Mouse (Mus musculus) kidney, embryonic 16.5 days (tissue): ENCODE data around the gene Sigirr. TPM values are rescaled to one million over a fixed set of nuclear protein-coding genes. Genes with fewer than 3 reads are reported as not detected.

Source experiments
- ATAC-seq: fragments of 200-750 bp; cut with Nextera tagmentation; 2 replicates; pipeline ENCODE4 v1.8.0; 2017; ENCODE audit warnings: moderate TSS enrichment; ENCODE audit not compliant: low FRiP score, low TSS enrichment
- H3K27ac ChIP-seq: fragments of 300-500 bp; sonication (generic); 2 replicates; pipeline ENCODE4 v1.5.1; 2014; ENCODE audit warnings: low read length
- H3K27me3 ChIP-seq: fragments of 300-500 bp; sonication (generic); 2 replicates; pipeline ENCODE4 v1.6.1; 2014; ENCODE audit warnings: low read length, control low read depth, mixed read lengths; ENCODE audit not compliant: insufficient read depth
- H3K36me3 ChIP-seq: fragments of 300-500 bp; sonication (generic); 2 replicates; pipeline ENCODE4 v1.6.1; 2014; ENCODE audit warnings: low read length, control low read depth, mixed read lengths; ENCODE audit not compliant: insufficient read depth
- H3K4me1 ChIP-seq: fragments of 300-500 bp; sonication (generic); 2 replicates; pipeline ENCODE4 v1.6.1; 2014; ENCODE audit warnings: low read length, control low read depth, mixed read lengths; ENCODE audit not compliant: insufficient read depth
- H3K4me2 ChIP-seq: fragments of 300-500 bp; sonication (generic); replicated peaks from 2 replicates; pipeline ENCODE4 v1.6.1; 2014; ENCODE audit warnings: low read depth, low read length
- H3K4me3 ChIP-seq: fragments of 300-500 bp; sonication (generic); 2 replicates; pipeline ENCODE4 v1.5.1; 2014; ENCODE audit warnings: mild to moderate bottlenecking, low read length
- H3K9ac ChIP-seq: fragments of 300-500 bp; sonication (generic); replicated peaks from 2 replicates; pipeline ENCODE4 v1.6.1; 2014; ENCODE audit warnings: low read length
- H3K9me3 ChIP-seq: fragments of 300-500 bp; sonication (generic); 2 replicates; pipeline ENCODE4 v1.6.1; 2016; ENCODE audit warnings: low read length, control low read depth
- whole genome bisulfite sequencing: fragments of 180-500 bp; shearing (Covaris S2); extraction: QIAGEN DNeasy Blood & Tissue Kit; methylation state at CpG from one replicate; pipeline ENCODE4 v1.1.7; 2014; 5-methylcytosine and 5-hydroxymethylcytosine counted together
- polyA plus RNA-seq: library from polyadenylated mRNA; unstranded; fragments of >200 nt; fragmentation: Nextera tagmentation; extraction: Ambion mirVana; gene quantifications from 2 replicates; pipeline ENCODE4 v1.2.1, GENCODE M21; 2015

Gene Sigirr
- polyA plus RNA-seq, 1 experiment from 2014 or later, result 45.2 TPM

DNA sequence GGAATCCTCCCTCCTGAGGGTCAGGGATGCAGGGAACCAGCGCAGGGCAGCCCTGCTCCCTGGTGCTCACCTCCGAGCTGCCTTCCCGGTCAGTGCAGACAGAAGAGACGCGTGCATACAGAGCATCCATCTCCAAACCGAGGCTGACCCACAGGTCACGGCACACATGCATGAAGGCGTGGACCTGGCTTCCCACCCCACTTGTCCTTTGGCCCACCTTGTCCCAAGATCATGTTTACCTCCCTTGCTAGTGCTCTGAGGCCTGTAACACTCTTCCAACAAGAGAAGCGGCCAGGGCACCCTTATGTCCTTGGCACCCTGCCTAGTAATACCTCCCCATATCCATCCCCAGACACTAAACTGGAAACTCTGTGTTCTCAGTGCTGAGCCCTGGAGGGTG is 15.5 kb upstream of the Sigirr start:
- 87% methylated on average over 9 of the region's 9 CpGs for WGBS

DNA sequence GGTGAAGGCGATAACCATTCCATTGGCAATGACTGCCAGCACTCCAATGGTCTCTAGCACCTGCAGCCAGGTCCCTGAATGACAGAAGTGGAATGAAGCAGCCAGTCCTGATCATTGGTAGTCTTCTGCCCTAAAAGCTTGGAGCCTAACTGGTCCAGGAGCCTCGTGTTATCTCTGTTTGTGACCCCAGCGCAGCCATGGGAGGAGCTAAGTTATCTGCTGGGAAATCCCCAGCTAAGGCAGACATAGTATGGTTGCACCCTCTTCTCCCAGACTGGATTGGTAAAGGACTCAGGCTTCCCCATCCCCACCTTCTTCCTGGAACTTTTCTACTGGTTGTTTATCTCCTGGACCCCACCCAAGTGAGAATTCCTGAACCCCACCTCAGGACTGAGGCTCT is 2.8 kb upstream of the Sigirr start:
- H3K27me3 ChIP-seq, result 0 out of 2 replicates have a peak, but pooled peaks cover 9% of the 10 kb centered on the region
- no peak overlapping the region for H3K4me3 ChIP-seq
- H3K4me2 ChIP-seq, result no peak overlapping the region
- 64% methylated on average over 3 of the region's 3 CpGs for WGBS
- no peak overlapping the region for H3K27ac ChIP-seq
- no peaks in the 10 kb centered on the region for H3K36me3 ChIP-seq
- no peak for ATAC-seq
- no peaks in the 10 kb centered on the region for H3K9me3 ChIP-seq
- no peaks in the 10 kb centered on the region for H3K4me1 ChIP-seq
- no peak overlapping the region for H3K9ac ChIP-seq

More for the DNA sequence above, 15.5 kb upstream of the Sigirr start:
- Histone ChIP-seq H3K9me3 (no peaks in the 10 kb centered on the region), H3K9ac (no peak overlapping the region), H3K4me1 (no peaks in the 10 kb centered on the region), H3K27me3 (no peaks in the 10 kb centered on the region), H3K36me3 (no peaks in the 10 kb centered on the region), H3K4me2 (no peak overlapping the region), H3K4me3 (no peak overlapping the region), H3K27ac (no peak overlapping the region)
- no peak for ATAC-seq

DNA sequence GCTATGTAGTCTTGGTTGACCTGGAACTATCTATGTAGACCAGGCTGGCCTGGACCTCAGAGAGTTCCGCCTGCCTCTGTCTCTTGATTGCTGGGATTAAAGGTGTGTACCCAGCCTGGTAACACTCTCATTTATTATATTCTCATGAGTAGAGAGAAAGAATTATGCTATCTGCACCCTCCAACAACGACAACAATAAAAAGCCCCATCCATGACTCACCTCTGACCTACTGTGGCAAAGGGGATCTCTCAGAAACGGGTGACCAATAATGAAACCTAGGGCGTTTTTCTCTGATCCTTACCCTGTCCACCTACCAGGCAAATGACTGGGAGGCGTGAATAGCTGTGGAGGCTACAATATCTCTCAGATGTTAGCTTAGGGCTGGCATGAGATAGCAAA is 3.2 kb downstream of the Sigirr start:
- 75% methylated on average over 5 of the region's 5 CpGs for WGBS
- Histone ChIP-seq H3K27ac (no peak overlapping the region), H3K4me2 (no peak overlapping the region), H3K9ac (no peak overlapping the region), H3K36me3 (no peaks in the 10 kb centered on the region), H3K4me1 (peaks cover 20% of the 10 kb centered on the region), H3K4me3 (no peak overlapping the region), H3K27me3 (0 out of 2 replicates have a peak, but pooled peaks cover 9% of the 10 kb centered on the region), H3K9me3 (no peaks in the 10 kb centered on the region)
- ATAC-seq, result no peak

DNA sequence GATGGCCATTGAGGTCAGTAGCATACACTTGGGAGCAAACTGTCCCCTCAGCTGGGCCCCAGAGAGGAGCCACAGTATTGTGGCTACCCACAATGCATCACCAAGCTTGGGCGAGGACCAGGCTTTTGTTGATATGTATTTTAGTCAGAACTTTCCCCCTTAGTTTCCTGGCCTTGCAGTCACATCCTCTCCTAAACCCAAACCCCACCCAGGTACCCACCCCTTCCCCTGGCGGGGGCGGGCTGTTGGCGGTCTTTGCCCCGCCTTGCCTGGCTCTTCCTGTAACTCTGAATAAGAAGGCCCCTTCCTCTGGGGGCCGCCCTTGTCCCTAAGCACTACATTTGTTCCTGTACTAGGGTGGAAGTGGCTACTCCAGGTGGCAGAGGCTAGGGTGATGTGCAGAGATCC is 3.7 kb downstream of the Sigirr start:
- 54% methylated on average over 6 of the region's 6 CpGs for WGBS
- 0 out of 2 replicates have a peak, but pooled peaks have one; percentile 4 for ATAC-seq
- Histone ChIP-seq H3K4me1 (peaks cover 23% of the 10 kb centered on the region), H3K36me3 (no peaks in the 10 kb centered on the region), H3K9ac (no peak overlapping the region; the same call in 1 of the 2 replicates), H3K4me2 (peak overlapping the region; percentile 36), H3K4me3 (0 out of 2 replicates have a peak overlapping the region, but pooled peaks have one; percentile 13), H3K9me3 (no peaks in the 10 kb centered on the region), H3K27me3 (0 out of 2 replicates have a peak, but pooled peaks cover 9% of the 10 kb centered on the region), H3K27ac (0 out of 2 replicates have a peak overlapping the region, but pooled peaks have one; percentile 37)

DNA sequence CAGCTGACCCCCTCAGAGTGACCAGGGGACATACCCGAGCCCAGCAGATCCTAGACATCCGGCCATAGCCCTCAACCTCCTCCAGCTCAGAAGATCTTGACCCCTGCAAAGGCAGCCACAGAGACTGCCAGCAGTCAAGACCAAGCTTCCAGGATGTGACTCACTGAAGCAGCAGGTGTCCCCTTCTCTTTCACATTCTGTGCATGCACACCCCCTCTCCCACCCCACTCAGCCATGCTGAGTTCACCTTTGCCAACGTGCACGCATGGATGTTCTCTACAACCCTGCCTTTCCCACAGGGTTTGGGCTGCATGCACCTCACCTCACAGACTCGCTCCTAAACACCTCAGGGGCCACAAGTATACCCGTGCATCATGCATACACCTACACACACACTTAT is 4.4 kb downstream of the Sigirr start:
- 77% methylated on average over 6 of the region's 6 CpGs for WGBS
- Histone ChIP-seq H3K4me3 (no peak overlapping the region), H3K4me1 (peaks cover 23% of the 10 kb centered on the region), H3K4me2 (peak overlapping the region; percentile 36), H3K9me3 (no peaks in the 10 kb centered on the region), H3K36me3 (no peaks in the 10 kb centered on the region), H3K9ac (peak overlapping the region; percentile 32), H3K27me3 (0 out of 2 replicates have a peak, but pooled peaks cover 4% of the 10 kb centered on the region), H3K27ac (peak overlapping the region; percentile 93)
- ATAC-seq, result no peak

DNA sequence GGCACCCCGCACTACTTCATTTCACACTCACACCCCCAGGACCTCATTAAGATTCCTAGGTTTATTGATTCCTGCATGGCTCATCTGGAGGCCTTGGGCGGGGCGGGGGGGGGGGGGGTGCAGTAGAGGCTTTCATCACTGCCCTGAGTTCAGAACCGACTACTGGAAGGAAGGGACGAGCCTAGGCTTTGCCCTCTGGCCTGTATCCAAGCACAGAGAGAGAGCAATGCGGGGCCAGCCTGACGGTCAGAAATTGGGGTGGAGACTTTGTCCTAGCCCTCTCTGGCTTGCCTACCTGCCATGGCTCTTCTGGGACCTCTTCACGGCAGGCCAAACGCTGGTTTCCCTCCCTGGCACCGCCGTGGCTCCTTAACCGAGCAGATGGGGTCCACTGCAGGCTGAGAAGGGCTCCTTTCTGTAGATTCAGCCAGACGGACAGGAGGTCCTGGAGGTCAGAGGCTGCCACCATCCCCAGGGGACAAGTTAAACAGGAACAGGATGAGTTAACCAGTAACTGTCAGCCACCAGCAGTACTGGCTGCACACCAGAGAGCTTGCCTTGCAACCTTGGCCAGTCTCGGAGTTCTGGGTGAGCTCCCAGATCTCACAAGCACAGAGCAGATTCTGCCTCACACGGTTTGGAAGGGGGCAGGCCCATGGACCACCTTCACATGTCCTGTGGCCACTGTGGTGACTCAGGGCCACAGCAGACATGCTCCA is 5.7 kb downstream of the Sigirr start:
- Histone ChIP-seq H3K9ac (peak overlapping the region; percentile 41), H3K4me3 (peak overlapping the region; percentile 12; the same call in 1 of the 2 replicates), H3K27ac (peak overlapping the region; percentile 93), H3K4me2 (peak overlapping the region; percentile 36), H3K9me3 (no peaks in the 10 kb centered on the region), H3K27me3 (peaks cover 7% of the 10 kb centered on the region; the same call in 1 of the 2 replicates), H3K4me1 (peaks cover 23% of the 10 kb centered on the region), H3K36me3 (no peaks in the 10 kb centered on the region)
- peak; percentile 68 for ATAC-seq
- 49% methylated on average over 15 of the region's 15 CpGs for WGBS

DNA sequence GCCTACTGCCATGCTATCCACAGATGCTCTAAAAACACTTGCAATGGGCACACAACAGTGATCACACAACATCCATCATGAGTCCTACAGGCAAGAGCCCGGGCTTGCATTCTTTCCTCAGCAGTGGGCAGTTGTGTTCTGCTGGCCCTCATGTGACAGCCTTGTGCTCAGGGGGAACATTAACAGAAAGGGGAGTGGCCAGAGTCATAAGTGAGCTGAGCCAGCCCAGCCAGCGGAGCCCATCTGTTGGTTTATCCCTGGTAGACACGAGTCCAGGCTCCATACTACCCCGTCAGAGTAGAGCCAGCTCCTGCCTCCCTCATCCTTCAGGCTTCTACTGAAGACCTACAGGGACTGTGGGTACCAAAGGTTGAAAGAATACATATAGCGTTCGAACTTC is 6.4 kb downstream of the Sigirr start:
- H3K27me3 ChIP-seq, result peaks cover 14% of the 10 kb centered on the region; the same call in 1 of the 2 replicates
- no peak overlapping the region for H3K4me3 ChIP-seq
- 66% methylated on average over 6 of the region's 6 CpGs for WGBS
- H3K27ac ChIP-seq, result peak overlapping the region; percentile 93
- H3K36me3 ChIP-seq, result no peaks in the 10 kb centered on the region
- H3K9me3 ChIP-seq, result no peaks in the 10 kb centered on the region
- H3K4me2 ChIP-seq, result peak overlapping the region; percentile 32
- H3K9ac ChIP-seq, result peak overlapping the region; percentile 41; the same call in 1 of the 2 replicates
- H3K4me1 ChIP-seq, result peaks cover 23% of the 10 kb centered on the region
- ATAC-seq, result peak; percentile 59

DNA sequence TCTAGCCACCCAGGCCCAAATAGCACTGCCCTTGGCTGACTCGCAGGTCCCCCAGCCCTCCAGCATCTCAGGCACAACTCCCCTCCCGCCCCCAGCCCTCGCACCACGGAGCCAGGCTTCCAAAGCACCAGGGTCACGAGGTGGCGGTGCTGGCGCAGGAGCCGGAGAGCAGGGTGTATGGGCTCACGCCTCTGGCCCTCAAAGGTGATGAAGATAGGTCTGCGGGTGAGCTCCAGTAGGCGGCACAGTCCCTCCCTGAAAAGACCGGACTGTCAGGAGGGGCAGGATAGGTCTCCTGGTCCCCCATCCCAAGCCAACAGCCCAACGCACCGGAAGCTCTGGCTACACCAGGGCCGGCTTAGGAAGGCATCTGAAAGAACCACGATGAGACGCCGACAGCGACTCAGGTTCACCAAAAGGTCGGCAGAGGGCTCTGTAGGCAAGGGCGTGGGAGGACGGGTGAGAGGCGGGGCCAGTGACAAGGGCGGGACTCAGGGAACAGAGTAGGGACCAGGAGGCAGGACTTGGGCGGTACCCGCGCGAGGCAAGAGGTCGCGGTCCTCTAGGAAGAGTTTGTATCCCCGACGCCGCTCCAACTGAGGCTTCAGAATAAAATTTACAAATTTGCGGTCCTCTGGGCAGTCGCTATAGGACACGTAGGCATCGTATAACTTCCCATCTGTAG is 8.2 kb downstream of the Sigirr start:
- peak overlapping the region; percentile 36 for H3K9ac ChIP-seq
- H3K36me3 ChIP-seq, result no peaks in the 10 kb centered on the region
- peaks cover 23% of the 10 kb centered on the region for H3K4me1 ChIP-seq
- peak overlapping the region; percentile 39 for H3K4me2 ChIP-seq
- H3K27me3 ChIP-seq, result peaks cover 20% of the 10 kb centered on the region
- H3K27ac ChIP-seq, result no peak overlapping the region
- no peaks in the 10 kb centered on the region for H3K9me3 ChIP-seq
- WGBS, result 6% methylated on average over 37 of the region's 37 CpGs
- H3K4me3 ChIP-seq, result peak overlapping the region; percentile 23
- ATAC-seq, result peak; percentile 68

DNA sequence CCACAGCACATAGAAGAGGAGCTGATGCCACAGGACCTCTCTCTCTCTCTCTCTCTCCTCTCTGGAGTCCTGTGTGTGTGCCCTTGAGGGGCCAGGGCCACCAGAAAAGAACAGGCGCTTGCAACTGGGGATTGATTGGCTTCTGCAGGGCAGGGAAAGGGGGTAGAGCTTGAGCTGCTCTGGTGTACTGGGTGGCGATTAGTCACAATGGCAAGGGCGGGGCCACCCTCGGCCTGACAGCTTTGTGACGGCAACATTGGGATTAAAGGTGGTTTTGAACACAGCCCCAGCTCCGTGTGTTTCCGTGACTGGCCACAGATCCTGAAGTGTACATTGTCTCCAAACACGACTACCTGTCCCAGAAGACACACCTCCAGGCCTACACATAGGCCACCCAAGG is 10.1 kb downstream of the Sigirr start:
- H3K4me1 ChIP-seq, result peaks cover 18% of the 10 kb centered on the region
- ATAC-seq, result no peak
- H3K4me3 ChIP-seq, result no peak overlapping the region
- no peak overlapping the region for H3K27ac ChIP-seq
- no peak overlapping the region for H3K4me2 ChIP-seq
- WGBS, result 70% methylated on average over 8 of the region's 8 CpGs
- no peaks in the 10 kb centered on the region for H3K9me3 ChIP-seq
- H3K27me3 ChIP-seq, result peaks cover 20% of the 10 kb centered on the region
- no peak overlapping the region for H3K9ac ChIP-seq
- H3K36me3 ChIP-seq, result no peaks in the 10 kb centered on the region
